Mouse (Mus musculus) mouse embryonic stem cell (cell line): Measurements from ENCODE around the gene Klhl29.

ENCODE experiments used
- in situ Hi-C, 2 experiments: fragments of 300-500 bp; cut with MboI; formaldehyde crosslinking; loops; 1 replicate in 1 of 2; 3 replicates in 1 of 2; pipeline ENCODE4 v1.14.3; 2019 to 2020; ENCODE audit warnings: low sequenced_read_pairs in 2 of 2, low pct_unique_long_range_greater_than_20kb in 1 of 2, mixed read lengths in 1 of 2; ENCODE audit not compliant: unreplicated experiment in 1 of 2

The Klhl29 gene

GRCm38 (mm10) chr12:5316029-5316567 lies 59.4 kb downstream of the Klhl29 start:
- in situ Hi-C loops, result no loop called here

DNA sequence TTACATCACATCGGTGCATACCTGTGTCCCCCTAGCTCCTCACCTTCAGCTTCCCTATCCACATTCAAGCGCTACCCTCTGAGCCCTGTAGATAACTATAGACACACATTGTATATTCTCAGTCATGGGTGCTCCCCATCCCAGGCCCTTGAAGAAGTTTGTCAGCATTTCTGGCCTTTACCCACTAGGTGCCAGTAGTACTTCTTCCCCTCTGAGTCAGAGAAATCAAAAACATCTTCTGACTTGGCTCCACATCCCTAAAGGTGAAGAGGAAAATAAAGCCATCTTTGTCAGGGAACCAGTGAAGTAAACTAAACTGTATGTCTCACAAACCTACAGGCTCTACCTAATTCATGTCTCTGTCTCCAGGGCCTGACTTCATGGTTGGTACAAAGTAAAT lies 67.6 kb downstream of the Klhl29 start:
- in situ Hi-C loops, result no loop called here

DNA sequence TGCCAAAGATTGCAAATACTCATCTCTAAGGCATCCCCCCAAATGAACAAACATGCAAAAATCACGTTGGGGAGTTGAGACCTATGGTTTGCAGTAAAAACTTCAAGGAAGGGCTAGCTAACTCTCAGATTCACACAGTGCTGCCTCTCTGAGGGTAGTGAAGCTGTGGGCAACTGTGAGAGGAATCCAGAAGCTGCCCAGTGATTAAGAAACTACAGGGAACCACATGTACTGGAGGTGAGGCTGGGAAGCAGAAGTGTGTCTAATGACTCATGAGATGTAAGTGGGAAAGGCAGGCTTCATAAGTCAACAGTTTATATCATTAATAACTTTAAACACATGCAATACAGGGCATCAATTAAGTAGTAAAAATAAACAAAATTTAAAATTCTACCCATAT lies 70.0 kb downstream of the Klhl29 start:
- in situ Hi-C loops, result no loop called here

DNA sequence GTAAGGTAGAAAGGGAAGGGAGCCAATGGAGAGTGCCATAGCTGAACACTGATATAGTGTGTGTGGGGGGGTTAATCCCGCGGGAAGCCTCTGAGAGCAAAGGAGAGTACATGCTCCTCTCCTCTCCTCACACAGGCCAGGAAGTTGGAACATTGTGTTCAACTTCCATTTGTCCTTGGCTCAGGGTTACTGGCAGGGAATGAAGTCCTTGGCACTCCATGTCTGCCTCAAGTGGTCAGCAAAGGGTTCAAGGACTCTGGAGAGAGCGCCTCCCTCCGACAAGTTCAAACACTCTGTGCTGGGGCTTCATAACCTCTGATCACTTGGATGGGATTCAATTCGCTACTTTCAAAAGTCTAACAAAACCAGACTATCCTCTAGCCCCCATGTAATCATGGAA lies 71.6 kb downstream of the Klhl29 start:
- in situ Hi-C loops, result no loop called here

- in situ Hi-C loops, result no loop called here
Observed at GRCm38 (mm10) chr12:5303100-5303499, 72.4 kb downstream of the Klhl29 start.

- in situ Hi-C loops, result no loop called here
Observed at GRCm38 (mm10) chr12:5301841-5302240, 73.6 kb downstream of the Klhl29 start.

- in situ Hi-C loops, result no loop called here
Observed at GRCm38 (mm10) chr12:5296422-5296821, 79.1 kb downstream of the Klhl29 start.

- in situ Hi-C loops, result no loop called here
Observed at GRCm38 (mm10) chr12:5292316-5292715, 83.2 kb downstream of the Klhl29 start.

- in situ Hi-C loops, result no loop called here
Observed at GRCm38 (mm10) chr12:5285579-5285978, 89.9 kb downstream of the Klhl29 start.

DNA sequence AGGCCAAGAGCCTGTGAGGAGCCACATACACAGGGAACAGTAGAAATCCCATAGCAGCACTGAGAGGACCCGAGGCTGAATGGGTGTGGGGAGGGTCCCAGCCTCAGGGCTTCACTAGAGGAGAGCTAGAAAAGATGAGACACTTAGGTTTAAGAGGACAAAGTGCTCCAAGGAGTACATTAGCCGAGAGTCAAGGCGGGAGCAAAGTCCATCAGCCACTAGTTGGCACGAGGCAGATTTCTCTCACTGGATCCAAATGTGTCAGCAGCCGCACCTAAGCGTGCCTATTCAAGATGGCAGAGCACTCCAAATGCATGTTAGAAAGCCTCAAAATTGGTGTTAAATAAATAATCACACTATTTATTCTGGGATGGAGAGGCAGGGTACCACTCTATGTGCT lies 90.5 kb downstream of the Klhl29 start:
- in situ Hi-C loops, result no loop called here

- in situ Hi-C loops, result no loop called here
Observed at GRCm38 (mm10) chr12:5283654-5284053, 91.8 kb downstream of the Klhl29 start.

DNA sequence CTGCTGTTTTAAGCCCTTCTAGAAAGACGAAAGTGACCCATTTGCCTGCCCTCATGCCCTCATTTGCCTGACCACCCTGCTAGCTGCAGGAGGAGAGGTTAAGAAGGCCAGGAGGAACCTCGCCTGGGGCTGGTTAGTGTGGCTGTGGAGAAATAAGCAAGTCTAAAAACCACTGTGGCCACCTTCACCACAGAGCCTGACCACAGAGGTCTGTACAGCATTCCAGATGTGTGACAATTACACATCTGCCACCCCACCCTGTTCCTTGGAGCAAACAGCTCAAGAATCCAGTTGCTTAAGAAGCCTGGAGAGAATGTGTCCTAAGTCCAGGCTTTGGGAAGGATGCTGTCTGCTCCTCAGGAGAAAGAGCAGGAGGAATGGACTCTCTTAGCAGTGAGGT lies 92.9 kb downstream of the Klhl29 start:
- in situ Hi-C loops, result no loop called here

DNA sequence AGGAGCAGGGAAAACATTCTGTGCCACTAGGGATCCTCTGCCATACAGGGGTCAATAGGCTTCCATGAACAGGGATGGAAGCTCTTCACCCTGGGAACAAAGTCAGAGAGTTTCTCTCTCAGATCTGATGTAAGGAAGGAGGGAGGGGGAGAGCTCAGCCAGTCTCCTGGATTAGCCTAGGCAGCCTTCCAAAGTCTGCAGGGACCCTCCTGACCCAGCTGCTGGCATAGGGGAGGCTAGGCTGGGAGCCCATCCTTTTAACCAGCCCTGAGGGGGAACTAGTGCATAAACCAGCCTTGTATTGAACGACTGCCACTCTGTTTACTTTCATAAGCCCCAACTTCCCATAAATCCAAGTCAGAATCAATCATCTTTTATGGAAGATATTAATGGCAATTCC lies 95.6 kb downstream of the Klhl29 start:
- in situ Hi-C loops, result no loop called here

- in situ Hi-C loops, result no loop called here
Observed at GRCm38 (mm10) chr12:5277028-5277427, 98.5 kb downstream of the Klhl29 start.

- in situ Hi-C loops, result no loop called here
Observed at GRCm38 (mm10) chr12:5275507-5275936, 100.0 kb downstream of the Klhl29 start.

DNA sequence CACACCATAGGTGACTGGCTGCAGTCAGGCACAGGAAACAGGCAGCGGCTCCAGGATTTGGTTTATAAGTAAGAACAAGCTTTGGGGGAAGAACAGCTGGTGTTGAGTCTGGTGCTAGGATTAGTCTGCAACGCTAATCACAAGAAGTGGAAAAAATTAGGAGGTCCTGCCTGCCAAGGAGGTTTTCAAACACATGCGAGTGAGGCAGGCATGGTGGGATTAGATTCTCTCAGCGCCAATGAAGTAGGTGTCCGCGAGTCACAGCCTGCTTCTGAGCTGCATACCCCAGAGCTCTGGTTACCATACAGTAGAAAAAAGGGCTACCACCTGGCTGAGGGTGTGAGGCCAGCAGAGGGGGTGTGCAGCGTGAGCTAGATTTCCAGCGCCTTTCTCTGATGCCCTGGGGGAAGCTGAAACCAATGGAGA lies 101.0 kb downstream of the Klhl29 start:
- in situ Hi-C loops, result no loop called here

DNA sequence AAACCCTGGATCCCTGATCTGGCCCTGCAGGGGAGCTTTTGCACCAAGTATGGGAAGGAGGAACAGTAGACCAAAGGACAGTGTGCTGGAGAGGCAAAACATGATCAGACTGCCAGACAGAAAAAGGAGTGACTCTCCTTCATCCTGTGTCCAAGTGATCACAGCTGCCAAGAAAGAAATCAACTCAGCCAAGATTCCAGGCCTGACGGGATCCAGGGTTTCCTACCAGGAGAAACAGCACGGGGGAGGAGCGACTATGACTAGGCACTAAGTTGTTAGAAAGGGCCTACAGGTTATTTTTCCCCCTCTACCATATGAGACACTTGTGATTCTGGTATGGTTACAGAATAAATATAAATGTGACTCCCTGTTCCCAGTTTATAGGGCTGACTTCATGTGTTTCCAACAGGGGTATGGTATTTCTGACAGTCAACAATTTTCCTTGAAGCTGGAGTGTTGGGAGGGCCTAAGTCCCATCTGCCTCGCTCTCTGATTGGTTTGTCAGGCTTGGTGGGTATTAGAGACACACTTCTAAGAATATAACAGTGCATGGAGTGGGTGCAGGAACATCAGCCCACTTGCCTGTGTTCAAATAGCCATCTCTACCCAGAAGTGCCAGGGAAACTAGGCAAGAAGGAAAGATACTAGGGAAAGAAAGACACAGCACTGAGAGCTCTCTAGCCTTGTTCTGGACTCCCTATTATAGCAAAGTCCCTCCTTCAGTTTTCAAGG lies 102.0 kb downstream of the Klhl29 start:
- in situ Hi-C loops, result no loop called here

GRCm38 (mm10) chr12:5270527-5270926 lies 105.0 kb downstream of the Klhl29 start:
- in situ Hi-C loops, result no loop called here

DNA sequence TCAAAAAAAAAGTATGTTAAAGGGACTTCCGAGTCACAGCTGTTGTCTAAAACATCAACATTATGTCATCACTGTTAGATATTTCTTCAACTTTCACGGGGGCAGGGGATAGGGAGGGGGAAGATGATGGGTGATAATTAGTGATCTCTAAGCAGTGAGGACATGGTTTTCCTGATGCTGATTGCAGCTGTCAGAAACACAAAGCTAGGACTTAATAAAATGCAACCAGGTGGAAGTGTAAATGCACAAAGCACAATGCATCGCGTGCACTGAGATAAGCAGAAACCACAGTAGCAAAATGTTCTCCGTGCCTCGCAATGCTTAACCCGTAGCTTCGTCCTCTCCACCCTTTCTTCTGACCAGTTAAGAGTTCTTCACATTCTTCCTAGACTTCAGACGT lies 105.5 kb downstream of the Klhl29 start:
- in situ Hi-C loops, result no loop called here

DNA sequence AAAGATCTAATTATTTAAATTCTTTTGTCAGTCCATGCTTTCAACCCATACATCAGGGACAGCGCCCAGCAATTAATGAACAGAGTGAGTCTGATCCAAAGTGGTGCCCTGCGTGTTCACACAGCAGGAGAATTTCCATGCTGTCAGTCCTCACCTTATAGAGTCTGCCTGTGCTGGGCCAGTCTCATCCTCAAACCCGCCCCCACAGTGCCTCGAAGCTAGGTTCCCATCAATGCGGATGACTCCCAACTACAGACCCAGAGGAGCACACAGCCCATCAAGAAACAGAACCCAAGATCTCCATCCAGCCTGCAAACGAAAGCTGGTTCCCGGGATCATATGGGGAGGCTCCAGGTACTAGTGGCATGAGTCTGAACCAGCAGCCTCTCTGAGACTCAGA lies 106.4 kb downstream of the Klhl29 start:
- in situ Hi-C loops, result no loop called here
